Mouse (Mus musculus): ENCODE data around the gene Aunip. TPM values are rescaled to one million over a fixed set of nuclear protein-coding genes. Genes with fewer than 3 reads are reported as not detected.

Gene Aunip
- polyA plus RNA-seq, 1 experiment from 2014 or later: 18.0 TPM

DNA sequence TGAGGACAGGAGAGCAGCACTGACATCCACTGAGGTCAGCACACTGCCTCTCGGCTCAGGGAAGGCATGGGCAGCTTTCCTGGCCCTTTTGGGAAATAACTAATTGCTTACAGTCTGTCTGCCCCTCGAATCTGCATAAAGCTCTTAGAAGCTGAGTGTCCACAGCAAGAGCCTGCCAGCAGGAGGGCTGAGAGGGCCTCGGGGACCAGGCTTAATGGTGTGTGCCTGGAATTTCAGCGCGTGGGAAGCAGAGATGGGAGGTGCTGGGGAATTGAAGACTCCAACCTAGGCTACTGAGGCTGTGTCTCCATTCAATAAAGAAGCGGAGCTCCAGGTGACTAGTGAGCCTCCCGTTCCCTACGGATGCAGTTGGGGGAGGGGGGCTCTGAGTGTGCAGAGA lies 36.6 kb upstream of the Aunip start:
- WGBS: 69% methylated on average over 8 of the region's 8 CpGs
- Histone ChIP-seq H3K4me2 (replicated peaks) (no peak overlapping the region), H3K9me3 (no peaks in the 10 kb centered on the region), H3K4me1 (replicated peaks) (no peaks in the 10 kb centered on the region; the same call in 1 of the 2 replicates), H3K4me3 (replicated peaks) (no peak overlapping the region), H3K9ac (no peak overlapping the region), H3K27ac (no peak overlapping the region), H3K36me3 (peaks cover 33% of the 10 kb centered on the region), H3K27me3 (replicated peaks) (no peaks in the 10 kb centered on the region)
- no peak for ATAC-seq

DNA sequence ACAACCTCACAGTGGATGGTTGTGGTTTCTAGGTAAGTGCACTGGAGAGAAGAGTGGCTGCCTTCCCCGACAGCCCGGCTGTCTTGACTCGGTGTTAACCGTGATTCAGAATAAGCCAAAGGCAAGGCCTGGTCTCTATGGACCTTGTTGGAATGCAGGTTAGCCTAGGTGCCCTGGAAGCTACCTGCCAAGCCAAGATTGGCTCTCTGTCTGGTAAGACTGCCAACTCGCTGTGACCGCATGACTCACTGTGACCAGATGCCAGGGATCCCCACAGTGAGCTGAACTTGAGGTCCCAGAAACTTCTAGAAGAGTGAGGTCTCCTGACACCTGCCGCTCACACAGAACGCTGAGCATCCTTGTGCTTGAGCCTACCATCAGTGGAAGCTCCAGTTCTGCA lies 33.9 kb upstream of the Aunip start:
- Histone ChIP-seq H3K27ac (no peak overlapping the region), H3K9me3 (no peaks in the 10 kb centered on the region), H3K36me3 (peaks cover 23% of the 10 kb centered on the region), H3K4me1 (replicated peaks) (no peaks in the 10 kb centered on the region), H3K4me3 (replicated peaks) (no peak overlapping the region), H3K9ac (no peak overlapping the region), H3K4me2 (replicated peaks) (no peak overlapping the region), H3K27me3 (replicated peaks) (no peaks in the 10 kb centered on the region)
- no peak for ATAC-seq
- 86% methylated on average over 8 of the region's 8 CpGs for WGBS

DNA sequence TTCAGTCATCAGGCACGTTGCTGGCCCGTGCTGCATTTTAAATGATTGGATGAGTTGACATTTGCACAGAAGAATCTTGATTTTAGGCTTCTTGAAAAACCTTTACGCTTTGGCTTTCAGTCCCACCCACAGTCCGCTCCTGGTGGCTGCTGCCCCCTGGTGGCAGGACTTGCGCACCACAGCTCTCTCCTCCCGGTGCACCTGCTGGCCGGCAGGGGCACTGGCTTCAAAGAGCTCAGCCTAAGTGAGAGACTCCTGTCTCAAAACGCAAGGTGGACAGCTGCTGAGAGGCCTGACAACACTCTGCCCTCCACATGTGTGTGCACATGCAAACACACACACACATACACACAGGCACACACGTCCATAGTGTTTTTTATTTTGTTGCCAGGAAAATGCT lies 32.8 kb upstream of the Aunip start:
- no peak overlapping the region for H3K4me3 ChIP-seq (replicated peaks)
- no peaks in the 10 kb centered on the region for H3K9me3 ChIP-seq
- no peak overlapping the region for H3K9ac ChIP-seq
- no peaks in the 10 kb centered on the region for H3K4me1 ChIP-seq (replicated peaks)
- H3K4me2 ChIP-seq (replicated peaks): no peak overlapping the region
- peaks cover 3% of the 10 kb centered on the region; the same call in 1 of the 2 replicates for H3K27me3 ChIP-seq (replicated peaks)
- WGBS: 6% methylated on average over 9 of the region's 9 CpGs
- ATAC-seq: peak; percentile 86
- H3K36me3 ChIP-seq: peaks cover 22% of the 10 kb centered on the region
- no peak overlapping the region for H3K27ac ChIP-seq

DNA sequence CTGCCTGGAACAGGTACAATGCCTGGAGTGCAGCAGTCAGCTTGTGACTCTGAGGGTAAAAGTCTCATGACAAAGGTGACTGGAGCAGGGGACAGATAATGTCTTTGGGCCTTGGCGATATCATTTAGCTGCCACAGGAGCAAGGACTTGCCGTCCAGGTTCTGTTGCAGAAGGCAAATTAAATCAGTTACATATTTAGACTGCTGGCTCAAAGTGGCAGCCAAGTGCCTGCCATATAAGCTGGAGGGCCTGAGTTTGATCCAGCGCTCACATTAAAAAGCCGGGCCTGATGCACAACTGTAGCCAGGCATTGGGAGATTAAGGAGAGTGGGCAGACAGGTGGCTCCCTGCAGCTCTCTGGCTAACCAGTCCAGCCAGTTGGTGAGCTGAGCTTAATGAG lies 31.0 kb upstream of the Aunip start:
- Histone ChIP-seq H3K4me3 (replicated peaks) (no peak overlapping the region), H3K4me2 (replicated peaks) (no peak overlapping the region), H3K9me3 (no peaks in the 10 kb centered on the region), H3K27ac (no peak overlapping the region), H3K27me3 (replicated peaks) (peaks cover 3% of the 10 kb centered on the region; the same call in 1 of the 2 replicates), H3K36me3 (peaks cover 10% of the 10 kb centered on the region; the same call in 1 of the 2 replicates), H3K4me1 (replicated peaks) (no peaks in the 10 kb centered on the region), H3K9ac (no peak overlapping the region)
- WGBS: 90% methylated on average over 4 of the region's 4 CpGs
- no peak for ATAC-seq

DNA sequence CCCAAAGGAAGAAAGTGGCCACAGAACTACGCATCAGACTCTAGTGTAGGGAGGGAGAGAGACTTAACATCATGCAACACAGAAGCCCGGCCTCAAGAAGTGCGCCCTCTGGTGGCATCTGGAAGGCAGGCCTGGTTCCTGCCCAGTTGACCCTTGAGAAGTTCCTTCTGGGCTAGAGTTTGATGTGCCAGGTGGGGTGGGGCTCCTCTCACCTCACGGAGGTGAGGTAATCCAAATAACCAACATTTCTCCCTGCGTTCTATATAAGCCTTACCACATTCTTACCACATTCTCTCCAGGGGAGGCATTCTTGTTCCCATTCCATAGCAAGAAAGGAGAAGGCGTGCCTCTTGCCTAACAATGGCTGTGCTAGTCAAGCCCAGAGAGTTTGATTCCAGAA lies 29.9 kb upstream of the Aunip start:
- H3K9me3 ChIP-seq: no peaks in the 10 kb centered on the region
- no peaks in the 10 kb centered on the region for H3K4me1 ChIP-seq (replicated peaks)
- H3K4me2 ChIP-seq (replicated peaks): no peak overlapping the region
- no peak overlapping the region for H3K9ac ChIP-seq
- H3K4me3 ChIP-seq (replicated peaks): no peak overlapping the region
- ATAC-seq: 0 out of 2 replicates have a peak, but pooled peaks have one; percentile 36
- 17% methylated on average over 6 of the region's 6 CpGs for WGBS
- peaks cover 5% of the 10 kb centered on the region; the same call in 1 of the 2 replicates for H3K36me3 ChIP-seq
- H3K27me3 ChIP-seq (replicated peaks): peaks cover 3% of the 10 kb centered on the region; the same call in 1 of the 2 replicates
- no peak overlapping the region for H3K27ac ChIP-seq

DNA sequence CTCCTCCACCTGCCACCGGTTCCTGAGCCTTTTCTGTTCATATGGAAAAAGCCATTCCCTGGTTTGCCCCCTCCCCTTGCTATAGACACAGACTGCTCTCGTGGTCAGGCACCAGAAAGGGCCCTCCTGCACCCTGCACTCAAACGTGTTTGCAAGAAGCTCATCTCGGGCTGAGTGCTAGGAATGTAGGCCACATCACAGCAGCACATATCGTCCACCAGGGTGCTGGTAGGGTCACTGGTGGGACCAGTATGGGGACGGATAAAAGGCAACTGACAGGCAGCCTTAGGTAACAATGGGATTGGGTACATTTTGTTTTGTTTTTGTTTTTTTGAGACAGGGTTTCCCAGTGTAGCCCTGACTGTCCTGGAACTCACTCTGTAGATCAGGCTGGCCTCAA lies 29.5 kb upstream of the Aunip start:
- Histone ChIP-seq H3K36me3 (0 out of 2 replicates have a peak, but pooled peaks cover 5% of the 10 kb centered on the region), H3K27me3 (replicated peaks) (peaks cover 3% of the 10 kb centered on the region; the same call in 1 of the 2 replicates), H3K9me3 (no peaks in the 10 kb centered on the region), H3K9ac (no peak overlapping the region), H3K27ac (no peak overlapping the region), H3K4me3 (replicated peaks) (no peak overlapping the region), H3K4me1 (replicated peaks) (no peaks in the 10 kb centered on the region), H3K4me2 (replicated peaks) (no peak overlapping the region)
- ATAC-seq: no peak
- 57% methylated on average over 6 of the region's 6 CpGs for WGBS

DNA sequence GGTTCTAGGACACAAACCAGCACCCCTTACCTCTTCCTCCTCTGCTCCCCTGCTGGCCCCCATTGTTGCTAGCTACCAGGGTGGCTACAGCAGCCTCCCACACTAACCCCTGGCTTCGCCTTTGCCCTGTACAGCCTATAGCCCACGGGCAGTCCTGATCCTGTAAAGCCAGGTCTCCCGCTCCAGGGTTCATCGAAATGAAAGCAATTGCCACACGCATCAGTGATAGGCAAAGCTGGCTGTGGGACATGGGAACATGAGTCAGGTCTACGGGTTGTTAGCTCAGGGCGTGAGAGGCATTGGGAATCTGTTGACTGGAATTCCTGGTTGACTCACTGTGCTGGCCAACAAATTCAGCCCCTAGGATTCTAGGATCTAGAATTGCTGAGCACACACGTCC lies 28.4 kb upstream of the Aunip start:
- Histone ChIP-seq H3K4me2 (replicated peaks) (no peak overlapping the region), H3K27me3 (replicated peaks) (peaks cover 3% of the 10 kb centered on the region; the same call in 1 of the 2 replicates), H3K4me1 (replicated peaks) (no peaks in the 10 kb centered on the region), H3K9me3 (no peaks in the 10 kb centered on the region), H3K36me3 (no peaks in the 10 kb centered on the region), H3K27ac (no peak overlapping the region), H3K9ac (no peak overlapping the region), H3K4me3 (replicated peaks) (no peak overlapping the region)
- no peak for ATAC-seq
- WGBS: 72% methylated on average over 8 of the region's 8 CpGs

DNA sequence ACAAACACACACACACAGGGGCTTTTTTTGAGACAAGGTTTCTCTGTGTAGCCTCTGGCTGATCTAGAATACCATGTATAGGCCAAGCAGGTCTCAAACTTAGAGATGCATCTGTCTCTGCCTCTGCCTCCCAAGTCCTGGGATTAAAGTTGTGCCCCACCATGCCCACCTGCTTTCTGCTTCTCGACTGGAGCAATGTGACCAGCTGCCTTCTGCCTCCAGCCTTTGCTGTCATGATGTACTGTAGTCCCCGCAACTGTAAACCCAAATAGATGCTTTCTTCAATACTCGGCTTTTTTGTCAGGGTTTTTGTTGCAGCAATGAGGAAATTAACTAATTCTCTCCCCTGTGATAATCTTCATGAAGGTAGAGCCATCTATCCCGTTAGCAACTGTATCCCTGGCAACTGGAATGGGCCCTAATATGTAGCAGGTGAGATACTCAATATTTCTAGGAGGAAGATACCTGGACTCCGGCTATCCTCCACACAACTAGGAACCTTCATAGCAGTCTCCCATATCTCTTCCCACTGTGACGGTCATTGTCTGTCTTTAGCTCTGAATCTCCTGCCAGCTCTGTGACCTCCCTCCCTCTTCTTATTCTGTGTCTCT lies 27.6 kb upstream of the Aunip start:
- Histone ChIP-seq H3K27ac (no peak overlapping the region), H3K4me1 (replicated peaks) (no peaks in the 10 kb centered on the region), H3K4me3 (replicated peaks) (no peak overlapping the region), H3K9me3 (no peaks in the 10 kb centered on the region), H3K27me3 (replicated peaks) (peaks cover 3% of the 10 kb centered on the region; the same call in 1 of the 2 replicates), H3K9ac (no peak overlapping the region), H3K4me2 (replicated peaks) (no peak overlapping the region), H3K36me3 (no peaks in the 10 kb centered on the region)
- WGBS: 64% methylated on average over 6 of the region's 6 CpGs
- ATAC-seq: no peak

DNA sequence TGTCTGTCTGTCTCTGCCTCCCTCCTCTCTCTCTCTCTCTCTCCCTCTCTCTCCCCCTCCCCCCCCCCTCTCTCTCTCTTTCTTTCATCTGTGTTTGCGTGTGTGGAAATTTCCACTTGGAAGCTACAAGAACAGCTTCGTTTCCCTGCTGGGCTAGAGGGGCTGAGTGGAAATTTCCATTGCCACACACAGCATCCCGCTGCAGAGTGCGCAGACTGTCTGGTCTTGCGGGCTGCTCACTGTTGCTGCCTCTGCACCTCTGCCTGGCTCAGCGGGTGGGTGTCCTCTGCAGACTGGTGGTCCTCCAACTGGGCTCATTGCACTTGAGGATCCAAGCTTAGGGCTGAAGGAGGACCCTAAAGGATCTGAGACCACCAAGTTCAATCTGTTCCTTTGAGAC lies 27.1 kb upstream of the Aunip start:
- Histone ChIP-seq H3K27me3 (replicated peaks) (peaks cover 3% of the 10 kb centered on the region; the same call in 1 of the 2 replicates), H3K4me3 (replicated peaks) (no peak overlapping the region), H3K9ac (no peak overlapping the region), H3K4me1 (replicated peaks) (no peaks in the 10 kb centered on the region), H3K27ac (no peak overlapping the region), H3K36me3 (no peaks in the 10 kb centered on the region), H3K4me2 (replicated peaks) (no peak overlapping the region), H3K9me3 (no peaks in the 10 kb centered on the region)
- WGBS: 56% methylated on average over 6 of the region's 6 CpGs
- ATAC-seq: no peak

DNA sequence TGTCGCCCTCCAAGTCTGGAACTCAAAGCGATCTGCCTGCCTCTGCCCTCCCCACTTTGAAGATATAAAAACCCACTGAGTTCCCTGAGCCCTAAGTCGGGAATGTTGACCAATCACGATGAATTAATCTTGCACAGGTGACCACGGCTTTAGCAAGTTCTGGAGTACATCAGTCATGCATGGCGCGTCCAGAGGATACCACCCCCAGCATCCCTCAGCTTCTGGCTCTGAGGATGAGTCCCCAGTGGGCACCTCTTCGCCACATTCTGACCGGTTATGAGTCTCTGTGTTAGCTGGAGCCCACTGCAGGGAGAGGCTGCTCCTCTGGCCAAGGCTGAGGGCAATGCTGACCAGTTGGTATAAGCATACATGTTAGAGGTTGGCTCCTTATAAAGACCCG lies 26.6 kb upstream of the Aunip start:
- H3K4me2 ChIP-seq (replicated peaks): no peak overlapping the region
- no peaks in the 10 kb centered on the region for H3K9me3 ChIP-seq
- H3K9ac ChIP-seq: no peak overlapping the region
- no peaks in the 10 kb centered on the region for H3K4me1 ChIP-seq (replicated peaks)
- no peak for ATAC-seq
- no peak overlapping the region for H3K4me3 ChIP-seq (replicated peaks)
- no peaks in the 10 kb centered on the region for H3K36me3 ChIP-seq
- H3K27ac ChIP-seq: no peak overlapping the region
- WGBS: 80% methylated on average over 10 of the region's 10 CpGs
- H3K27me3 ChIP-seq (replicated peaks): peaks cover 3% of the 10 kb centered on the region; the same call in 1 of the 2 replicates

DNA sequence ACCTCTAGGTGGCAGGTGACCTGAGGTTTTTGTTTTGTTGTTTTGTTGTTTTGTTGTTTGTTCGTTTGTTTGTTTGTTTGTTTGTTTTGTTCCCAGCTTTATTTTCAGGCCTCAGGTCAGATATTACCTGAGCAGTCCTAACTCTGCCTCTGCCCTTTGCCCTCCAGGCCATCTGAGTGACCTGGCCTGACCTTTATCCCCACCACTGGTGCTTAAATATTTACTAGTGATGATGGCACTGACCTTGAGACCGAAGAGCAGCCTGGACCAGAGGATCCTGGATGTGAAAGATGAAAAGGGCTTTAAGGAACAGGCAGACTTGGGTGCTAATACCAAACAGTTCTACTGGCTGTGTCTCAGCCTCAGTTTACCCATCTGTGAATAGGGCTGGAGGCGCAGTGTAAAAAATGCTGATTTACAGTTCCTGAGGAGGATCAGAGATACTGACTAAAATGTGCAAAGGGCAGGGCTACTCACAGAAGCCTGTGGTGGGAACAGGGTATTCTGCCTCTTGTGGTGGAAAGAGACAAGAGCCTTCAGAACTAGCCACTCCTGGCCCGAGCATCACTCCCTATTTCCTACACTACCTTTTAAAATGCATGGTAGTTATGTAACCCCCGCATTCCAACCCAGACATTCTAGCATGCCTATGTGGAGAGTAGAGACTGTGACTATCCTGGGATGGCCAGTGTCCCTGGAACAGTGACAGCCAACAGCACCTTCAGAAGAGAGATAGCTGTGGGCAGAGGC lies 25.5 kb upstream of the Aunip start:
- Histone ChIP-seq H3K9ac (no peak overlapping the region), H3K4me3 (replicated peaks) (no peak overlapping the region), H3K36me3 (no peaks in the 10 kb centered on the region), H3K4me1 (replicated peaks) (no peaks in the 10 kb centered on the region; the same call in 1 of the 2 replicates), H3K27ac (no peak overlapping the region), H3K4me2 (replicated peaks) (no peak overlapping the region), H3K27me3 (replicated peaks) (peaks cover 3% of the 10 kb centered on the region; the same call in 1 of the 2 replicates), H3K9me3 (no peaks in the 10 kb centered on the region)
- no peak for ATAC-seq
- WGBS: 74% methylated on average over 5 of the region's 5 CpGs

DNA sequence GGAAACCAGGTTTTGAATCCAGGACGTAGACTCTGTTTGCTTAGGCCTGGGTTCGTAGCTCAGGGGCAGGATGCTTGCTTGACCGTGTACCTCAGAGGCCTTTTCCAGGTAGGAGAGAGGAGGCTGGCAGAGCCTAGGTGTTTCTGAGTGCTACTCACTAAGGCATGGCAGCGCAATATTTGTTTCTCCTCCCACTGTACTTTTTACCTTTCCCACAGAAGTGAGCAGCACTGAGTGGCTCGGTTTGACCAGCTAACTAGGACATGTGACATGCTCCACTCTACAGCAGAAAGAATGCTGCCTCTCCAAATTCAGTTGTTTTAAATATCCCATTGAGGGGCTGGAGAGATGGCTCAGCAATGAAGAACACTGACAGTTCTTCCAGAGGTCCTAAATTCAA lies 22.6 kb upstream of the Aunip start:
- no peaks in the 10 kb centered on the region for H3K9me3 ChIP-seq
- H3K36me3 ChIP-seq: no peaks in the 10 kb centered on the region
- WGBS: 89% methylated on average over 5 of the region's 5 CpGs
- H3K4me3 ChIP-seq (replicated peaks): no peak overlapping the region
- ATAC-seq: no peak
- no peaks in the 10 kb centered on the region for H3K27me3 ChIP-seq (replicated peaks)
- H3K27ac ChIP-seq: no peak overlapping the region
- H3K4me2 ChIP-seq (replicated peaks): no peak overlapping the region
- no peaks in the 10 kb centered on the region; the same call in 1 of the 2 replicates for H3K4me1 ChIP-seq (replicated peaks)
- H3K9ac ChIP-seq: no peak overlapping the region

Data from intestine, embryonic 15.5 days (tissue).